9 mouse cellular contexts compared by ENCODE assay signal in the genomic region with DNA sequence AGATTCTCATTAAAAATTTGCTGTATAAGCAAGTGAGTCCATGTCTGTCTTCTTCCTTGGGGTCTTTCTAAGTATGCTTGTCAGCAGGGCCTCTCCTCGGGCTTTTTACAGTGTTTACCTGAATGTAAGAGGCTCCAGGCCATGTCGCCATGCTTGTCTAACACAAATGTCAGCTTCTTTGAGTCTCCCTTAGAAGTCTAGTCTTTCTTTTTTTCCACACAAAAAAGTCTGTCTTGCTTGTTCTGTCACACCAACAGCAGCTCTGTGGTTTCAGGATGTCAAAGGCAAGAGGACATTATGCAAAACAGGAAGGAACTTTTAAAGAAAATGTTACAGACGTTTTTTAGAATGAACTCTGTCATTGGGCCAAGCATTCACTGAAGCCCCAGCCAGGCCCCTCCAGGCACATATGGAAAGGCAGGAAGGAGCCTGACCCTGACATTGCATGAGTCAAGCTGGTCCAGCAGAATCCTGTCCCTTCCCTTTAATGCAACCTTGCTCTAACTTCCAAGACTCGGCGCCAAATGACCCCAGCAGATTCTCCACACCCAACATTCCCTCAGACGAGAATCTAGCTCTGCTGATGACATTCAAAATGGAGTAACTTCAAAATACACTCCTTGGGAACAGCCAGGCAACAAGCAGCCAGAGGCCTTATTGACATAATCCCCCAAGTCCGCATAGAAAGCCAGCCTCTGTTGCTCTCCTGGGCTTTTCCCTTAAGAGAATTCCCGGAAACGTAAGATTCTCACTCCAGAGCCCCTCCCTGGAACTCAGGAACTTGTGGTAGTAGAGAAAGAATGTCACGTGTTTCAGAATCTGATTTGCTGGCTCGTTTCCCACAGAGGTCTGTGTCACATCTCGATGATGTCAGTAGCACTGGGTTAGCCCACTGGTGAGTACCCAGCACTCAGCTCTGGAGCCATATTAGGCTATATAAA. TPM values are rescaled to one million over a fixed set of nuclear protein-coding genes. Genes with fewer than 3 reads are reported as not detected.
DNase-seq lines count a peak whose midpoint lies in the region; ATAC-seq and TF ChIP-seq lines count a peak whose summit lies in the region.
"Had no signal": no experiment of that assay in that cellular context is flagged by ENCODE, and none has a peak within 500 bp of the region (broad histone marks: within the 10 kb centered on the region; RNA-seq: fewer than 3 reads in every experiment).

No protein-coding gene starts in this region.

- no peaks in the 10 kb centered on the region for H3K36me3 ChIP-seq in kidney, adult 2 months (ENCODE audit: control insufficient read depth, insufficient read depth, low read length)
- no peaks in the 10 kb centered on the region for H3K36me3 ChIP-seq in lung, embryonic 16.5 days (ENCODE audit: control insufficient read depth, insufficient read depth, low read length)

- WGBS in kidney, adult 2 months = 31% methylated on average over 12 of the region's 12 CpGs
- WGBS in lung, embryonic 16.5 days = 22% methylated on average over 12 of the region's 12 CpGs

- peak overlapping the region; percentile 30; the same call in 1 of the 2 replicates for H3K4me2 ChIP-seq in lung, embryonic 16.5 days (ENCODE audit: low read depth, low read length)

- H3K27me3 ChIP-seq in kidney, adult 2 months (replicated peaks; ENCODE audit: control insufficient read depth, insufficient read depth, low read length) = no peaks in the 10 kb centered on the region
- H3K27me3 ChIP-seq in lung, embryonic 16.5 days (ENCODE audit: control insufficient read depth, insufficient read depth, low read depth, low read length) = no peaks in the 10 kb centered on the region

- no peak overlapping the region for H3K4me3 ChIP-seq in kidney, adult 2 months (ENCODE audit: insufficient read depth, low read depth, low read length)
- H3K4me3 ChIP-seq in lung, embryonic 16.5 days (ENCODE audit: low read length) = no peak overlapping the region

- DNase-seq in embryo, embryonic 10 days (ENCODE audit: low spot score) = peak; percentile 30
- DNase-seq in embryo, embryonic 10.5 days (ENCODE audit: low spot score) = no peak
- DNase-seq in adrenal gland, adult 2 months = peak; percentile 77
- peak; percentile 99 for DNase-seq in heart, adult 11 months
- peak; percentile 92 for DNase-seq in kidney, adult 2 months
- no peak for DNase-seq in cerebellum, adult 11-12 months

- peak overlapping the region; percentile 74 for H3K27ac ChIP-seq in kidney, adult 2 months (ENCODE audit: insufficient read depth, low read depth, low read length)
- H3K27ac ChIP-seq in lung, embryonic 16.5 days (ENCODE audit: low read length) = peak overlapping the region; percentile 98

- peaks cover 50% of the 10 kb centered on the region for H3K4me1 ChIP-seq in kidney, adult 2 months (ENCODE audit: control insufficient read depth, insufficient read depth, low read length)
- peaks cover 63% of the 10 kb centered on the region for H3K4me1 ChIP-seq in lung, embryonic 16.5 days (replicated peaks; ENCODE audit: control insufficient read depth, insufficient read depth, low read length)

- H3K9ac ChIP-seq in lung, embryonic 16.5 days (ENCODE audit: low read length) = no peak overlapping the region; the same call in 1 of the 2 replicates

- ATAC-seq in lung, embryonic 16.5 days (ENCODE audit: low read depth) = peak; percentile 83
- no peak for ATAC-seq in erythroid progenitor cell, adult 5-6 weeks (replicated peaks; ENCODE audit: low FRiP score, poor library complexity, severe bottlenecking)

- no peak for TF ChIP-seq CTCF in kidney, adult 2 months (conservative IDR thresholded peaks at IDR 0.05; ENCODE audit: insufficient read depth, insufficient read length, low read depth, low read length)

- no peaks in the 10 kb centered on the region for H3K9me3 ChIP-seq in lung, embryonic 16.5 days (ENCODE audit: control insufficient read depth, low read length)
- H3K9me3 ChIP-seq: G1E had no signal

- no peak for TF ChIP-seq POLR2A in kidney, adult 2 months (IDR thresholded peaks at IDR 0.05; ENCODE audit: low read depth, low read length)

RNA-seq across cellular contexts. Expression of a gene that starts 8.7 kb away (rescaled TPM):
- 10 to 100 TPM; 53.0 to 67.7 TPM for total RNA-seq in adrenal gland, adult 2 months (2021)
- polyA plus RNA-seq in adrenal gland, adult 2 months (2012; rRNA removed) = 166 and 197 TPM in 2 replicates
- polyA plus RNA-seq in kidney, adult 2 months (2012; rRNA removed) = 20.1 and 22.2 TPM in 2 replicates
- polyA plus RNA-seq in lung, embryonic 16.5 days (2015; fragmentation: Nextera tagmentation; extraction: Ambion mirVana) = 75.4 and 79.0 TPM in 2 replicates
- total RNA-seq in erythroid progenitor cell, adult 5-6 weeks (2015; ENCODE audit: low replicate concordance) = 49.4 and 49.9 TPM in 2 replicates
- 43.9 and 46.2 TPM in 2 replicates for total RNA-seq in erythroid progenitor cell, adult 5-6 weeks (2017; ENCODE audit: low replicate concordance)

Comparison
In these comparisons a context has a peak if more than half of its experiments do, and no peak if none do; other contexts are left out.
1. DNase-seq: peak in embryo, embryonic 10 days (single experiment), adrenal gland, adult 2 months (single experiment), heart, adult 11 months (single experiment) and kidney, adult 2 months (single experiment); none in embryo, embryonic 10.5 days (single experiment) and cerebellum, adult 11-12 months (single experiment).